Mouse (Mus musculus): ENCODE results near the gene Olfr311.
"Not testable (repeated sequence)": the region's sequence is repeated elsewhere in the genome, so short reads cannot be mapped to it uniquely, and the experiment has no call there.

DNA sequence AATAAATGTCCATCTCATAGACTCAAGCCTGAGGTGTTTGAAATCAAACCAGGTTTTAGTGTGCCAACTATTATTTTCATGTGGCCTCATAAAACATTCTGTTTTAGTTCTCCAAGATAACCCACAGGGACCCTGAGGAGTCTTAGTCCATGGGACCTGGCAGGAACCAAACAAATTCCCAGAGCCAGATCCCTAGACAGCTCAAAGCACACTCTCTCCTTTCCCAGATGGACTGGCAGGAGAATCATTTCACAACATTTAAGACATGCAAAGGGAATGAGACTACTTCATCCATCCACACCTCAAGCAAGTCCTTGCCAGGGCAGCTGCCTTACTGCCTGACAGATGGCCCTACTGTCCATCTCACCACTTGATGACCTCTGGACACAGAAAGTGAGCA is 10.1 kb upstream of the Olfr311 start, which contains the start of gene Olfr312:
- not testable (repeated sequence) for TF ChIP-seq CTCF (IDR thresholded peaks at IDR 0.05; ENCODE audit: control insufficient read depth, insufficient read depth, insufficient replicate concordance, low read depth, low read length); POLR2A (IDR thresholded peaks at IDR 0.05; ENCODE audit: control insufficient read depth, low read depth, low read length)

Measured in testis, adult 2 months (tissue).